Mouse (Mus musculus): ENCODE measurements around the gene Dock1.

The Dock1 gene

GRCm38 (mm10) chr7:135134619-135135018 lies 464.2 kb downstream of the Dock1 start:
- in situ Hi-C loops (cut with MboI, MseI), result no loop called here

- in situ Hi-C loops (cut with MboI, MseI), result no loop called here
Observed at GRCm38 (mm10) chr7:135139153-135139612, 468.7 kb downstream of the Dock1 start.

- in situ Hi-C loops (cut with MboI, MseI), result no loop called here
Observed at GRCm38 (mm10) chr7:135144731-135145130, 474.3 kb downstream of the Dock1 start.

GRCm38 (mm10) chr7:135150926-135151325 lies 480.5 kb downstream of the Dock1 start:
- in situ Hi-C loops (cut with MboI, MseI), result no loop called here

- in situ Hi-C loops (cut with MboI, MseI), result no loop called here
Observed at GRCm38 (mm10) chr7:135157571-135157970, 487.1 kb downstream of the Dock1 start.

GRCm38 (mm10) chr7:135158381-135158780 lies 487.9 kb downstream of the Dock1 start:
- in situ Hi-C loops (cut with MboI, MseI), result no loop called here

- in situ Hi-C loops (cut with MboI, MseI), result no loop called here
Observed at GRCm38 (mm10) chr7:135159606-135160005, 489.2 kb downstream of the Dock1 start.

GRCm38 (mm10) chr7:135165155-135165554 lies 494.7 kb downstream of the Dock1 start:
- in situ Hi-C loops (cut with MboI, MseI), result no loop called here

- in situ Hi-C loops (cut with MboI, MseI), result no loop called here
Observed at GRCm38 (mm10) chr7:135169936-135170335, 499.5 kb downstream of the Dock1 start.

- in situ Hi-C loops (cut with MboI, MseI), result no loop called here
Observed at GRCm38 (mm10) chr7:135172219-135172618, 501.8 kb downstream of the Dock1 start.

- in situ Hi-C loops (cut with MboI, MseI), result no loop called here
Observed at GRCm38 (mm10) chr7:135194190-135194589, 523.7 kb downstream of the Dock1 start.

- in situ Hi-C loops (cut with MboI, MseI), result no loop called here
Observed at GRCm38 (mm10) chr7:135195631-135196030, 525.2 kb downstream of the Dock1 start.

- in situ Hi-C loops (cut with MboI, MseI), result no loop called here
Observed at GRCm38 (mm10) chr7:135196828-135197227, 526.4 kb downstream of the Dock1 start.

GRCm38 (mm10) chr7:135203920-135204319 lies 533.5 kb downstream of the Dock1 start:
- in situ Hi-C loops (cut with MboI, MseI), result no loop called here

GRCm38 (mm10) chr7:135205111-135205510 lies 534.7 kb downstream of the Dock1 start:
- in situ Hi-C loops (cut with MboI, MseI), result no loop called here

GRCm38 (mm10) chr7:135208947-135209567 lies 538.6 kb downstream of the Dock1 start:
- in situ Hi-C loops (cut with MboI, MseI), result no loop called here

GRCm38 (mm10) chr7:135210296-135210695 lies 539.8 kb downstream of the Dock1 start:
- in situ Hi-C loops (cut with MboI, MseI), result no loop called here

- in situ Hi-C loops (cut with MboI, MseI), result no loop called here
Observed at GRCm38 (mm10) chr7:135210831-135211230, 540.4 kb downstream of the Dock1 start.

- in situ Hi-C loops (cut with MboI, MseI), result no loop called here
Observed at GRCm38 (mm10) chr7:135212505-135212904, 542.1 kb downstream of the Dock1 start.

- in situ Hi-C loops (cut with MboI, MseI), result no loop called here
Observed at GRCm38 (mm10) chr7:135221475-135221874, 551.0 kb downstream of the Dock1 start.
